Mouse (Mus musculus) T-helper 17 cell (primary cell): ENCODE measurements around the gene Serpina9.

Experiments used
- in situ Hi-C, 2 experiments: fragments of 300-600 bp; cut with MboI, MseI; formaldehyde crosslinking; loops; 1 replicate in 1 of 2; 2 replicates in 1 of 2; pipeline ENCODE4 v1.15.1; 2025; ENCODE audit warnings: high pct_unique_total_duplicates in 2 of 2

Serpina9 gene

GRCm38 (mm10) chr12:103992945-103993344 lies 20.6 kb downstream of the Serpina9 start:
- in situ Hi-C loops, result loop anchor here in 1 of 2 experiments (10.0 kb wide), 2 partner anchors 82 to 678 kb away; partner anchors contain the start of gene Fam181a

DNA sequence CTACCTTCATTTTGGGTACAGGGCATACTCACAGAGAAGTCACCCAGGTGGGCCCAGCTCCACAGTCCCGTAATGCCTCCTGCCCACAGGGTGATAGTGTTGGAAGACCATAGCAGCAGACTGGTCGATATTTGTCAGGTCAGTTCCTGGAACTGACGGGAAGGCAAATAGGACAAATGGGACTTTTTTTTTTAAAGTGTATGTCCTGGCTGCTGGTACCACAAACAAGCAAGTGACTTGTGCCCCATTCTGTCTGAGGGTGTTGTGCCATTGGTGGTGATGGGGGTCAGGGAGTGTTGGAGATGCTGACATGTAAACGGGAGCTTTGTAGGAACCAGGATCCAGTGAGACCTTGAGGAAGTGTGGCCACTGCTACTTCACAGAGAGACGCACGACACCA lies 23.7 kb downstream of the Serpina9 start, which contains the start of gene Serpina11:
TSS of gene Serpina11 (minus strand) at position 101 of the 400 bp plus-strand sequence.
- in situ Hi-C loops, result loop anchor here in 1 of 2 experiments (5.0 to 10.0 kb wide), 4 partner anchors 85 to 1438 kb away; partner anchors contain the start of genes Chga and Fam181a

- in situ Hi-C loops, result loop anchor here in 1 of 2 experiments (5.0 kb wide), 2 partner anchors 433 to 1437 kb away; partner anchors contain the start of gene Chga
These were observed 24.1 kb downstream of the Serpina9 start for GRCm38 (mm10) chr12:103989514-103989767.

DNA sequence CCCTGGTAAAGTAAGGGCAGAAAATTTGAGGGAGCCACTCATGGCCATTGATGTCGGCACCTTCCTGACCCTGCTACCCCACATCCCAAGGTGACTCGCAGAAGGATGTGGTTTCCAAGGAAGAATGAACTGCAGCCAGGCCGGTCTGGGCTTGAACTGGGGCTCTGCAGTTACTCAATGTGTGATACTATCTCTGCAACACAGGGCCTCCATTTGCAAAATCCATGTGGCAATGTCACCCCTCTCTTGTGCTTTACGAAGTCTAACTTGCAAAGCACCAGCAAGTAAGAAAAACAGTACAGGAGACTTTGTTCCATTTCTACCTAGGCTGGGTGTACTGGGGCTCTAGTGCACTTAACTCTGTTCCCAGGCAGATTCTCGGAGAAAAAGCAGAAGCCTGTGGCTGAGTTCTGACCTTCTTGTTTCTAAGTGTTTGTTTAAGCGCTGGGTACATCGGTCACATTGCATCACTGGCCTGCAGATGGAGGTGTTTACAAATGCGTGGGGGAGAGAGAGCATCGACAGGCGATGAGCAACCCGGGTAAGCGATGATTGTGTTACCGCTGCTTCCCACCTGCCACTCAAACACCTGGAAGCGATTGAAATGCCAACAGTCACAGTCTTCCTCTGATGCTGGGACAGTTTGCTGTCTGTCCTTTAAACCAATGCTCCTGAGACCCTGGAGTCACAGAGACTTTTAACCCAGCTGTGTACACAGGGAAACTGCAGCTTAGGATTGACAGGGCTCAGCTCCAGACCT lies 24.6 kb downstream of the Serpina9 start:
- in situ Hi-C loops, result loop anchor here in 1 of 2 experiments (5.0 kb wide), 2 partner anchors 433 to 1437 kb away; partner anchors contain the start of gene Chga

GRCm38 (mm10) chr12:103985868-103986267 lies 27.7 kb downstream of the Serpina9 start:
- in situ Hi-C loops, result loop anchor here in 1 of 2 experiments (5.0 kb wide), 2 partner anchors 436 to 1434 kb away; partner anchors contain the start of gene Chga

DNA sequence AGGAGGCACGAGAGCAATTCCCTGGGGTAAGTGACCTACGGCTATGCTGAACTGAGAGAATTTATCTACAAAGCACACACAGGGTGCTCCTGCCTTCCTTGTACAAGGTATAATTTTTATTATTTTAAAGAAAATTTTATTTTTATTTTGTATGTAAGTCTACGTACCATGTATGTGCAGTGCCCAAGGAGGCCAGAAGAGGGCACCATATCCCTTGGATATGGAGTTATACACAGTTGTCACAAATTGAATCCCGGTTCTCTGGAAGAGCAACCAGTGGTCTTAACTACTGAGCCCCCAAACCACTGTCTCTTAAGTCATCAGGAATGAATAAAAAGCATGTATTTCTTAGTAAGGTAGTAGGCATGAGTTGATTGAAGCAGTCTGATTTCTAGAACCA lies 28.6 kb downstream of the Serpina9 start:
- in situ Hi-C loops, result loop anchor here in 1 of 2 experiments (5.0 kb wide), 2 partner anchors 437 to 1433 kb away; partner anchors contain the start of gene Chga

GRCm38 (mm10) chr12:103981646-103982360 lies 31.8 kb downstream of the Serpina9 start:
- in situ Hi-C loops, result no loop called here

DNA sequence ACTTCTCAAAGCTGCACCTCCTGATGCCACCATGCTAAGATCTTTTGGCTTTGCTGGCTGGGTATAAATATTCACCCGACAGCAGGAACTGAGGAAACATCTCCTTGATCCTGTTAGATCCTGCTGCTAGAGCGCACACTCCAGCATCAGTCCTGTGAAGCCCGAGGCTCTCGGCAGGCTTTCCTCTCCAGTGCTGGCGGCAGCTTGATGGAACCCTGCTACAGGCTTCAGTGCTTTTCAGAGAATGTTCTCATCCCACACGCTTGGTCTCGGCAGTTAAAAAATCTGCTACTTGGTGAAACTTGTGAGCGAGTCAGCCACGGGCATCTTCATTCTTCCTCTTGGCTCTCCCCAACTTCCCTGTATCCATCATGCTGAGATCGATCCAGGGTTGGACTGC lies 35.3 kb downstream of the Serpina9 start:
- in situ Hi-C loops, result no loop called here

DNA sequence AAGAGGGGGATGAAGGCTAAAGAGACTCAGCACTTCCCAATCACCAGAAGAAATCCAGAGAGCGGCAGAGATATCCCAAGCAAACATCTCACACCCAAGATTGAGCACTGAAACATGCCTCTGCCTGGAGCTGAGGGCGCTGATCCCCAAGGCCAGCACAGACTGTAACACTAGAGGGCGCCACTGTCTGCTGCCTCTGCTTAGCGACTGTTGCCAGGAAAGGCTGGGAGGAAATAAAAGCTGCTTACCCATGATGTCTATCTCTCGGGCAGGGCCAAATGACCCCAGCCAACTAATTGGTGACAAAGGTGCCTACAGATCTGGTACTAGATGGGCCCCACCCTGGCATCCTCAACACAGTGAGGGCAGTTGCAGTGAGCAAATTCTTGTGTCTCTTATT lies 35.7 kb downstream of the Serpina9 start:
- in situ Hi-C loops, result no loop called here

GRCm38 (mm10) chr12:103977060-103977459 lies 36.5 kb downstream of the Serpina9 start:
- in situ Hi-C loops, result no loop called here

DNA sequence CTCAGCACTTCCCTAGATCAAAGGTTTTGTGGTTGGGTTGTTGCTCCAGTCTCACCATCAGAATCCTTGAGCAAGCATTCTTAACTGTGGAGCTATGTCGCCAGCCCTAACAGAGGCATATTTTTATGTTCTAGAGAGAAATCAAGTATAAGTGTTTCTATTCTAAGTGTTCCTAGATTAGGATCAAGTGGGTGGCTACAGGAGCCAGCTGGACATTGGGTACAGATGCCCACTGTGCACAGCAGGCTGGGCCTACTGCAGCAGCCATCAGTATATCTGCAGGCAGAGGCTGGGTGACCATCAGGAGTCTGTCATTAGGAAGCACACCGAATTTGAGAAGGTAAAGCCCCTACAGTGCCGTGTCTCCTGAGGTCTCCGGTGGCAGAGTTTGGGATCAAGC lies 42.5 kb downstream of the Serpina9 start:
- in situ Hi-C loops, result no loop called here

DNA sequence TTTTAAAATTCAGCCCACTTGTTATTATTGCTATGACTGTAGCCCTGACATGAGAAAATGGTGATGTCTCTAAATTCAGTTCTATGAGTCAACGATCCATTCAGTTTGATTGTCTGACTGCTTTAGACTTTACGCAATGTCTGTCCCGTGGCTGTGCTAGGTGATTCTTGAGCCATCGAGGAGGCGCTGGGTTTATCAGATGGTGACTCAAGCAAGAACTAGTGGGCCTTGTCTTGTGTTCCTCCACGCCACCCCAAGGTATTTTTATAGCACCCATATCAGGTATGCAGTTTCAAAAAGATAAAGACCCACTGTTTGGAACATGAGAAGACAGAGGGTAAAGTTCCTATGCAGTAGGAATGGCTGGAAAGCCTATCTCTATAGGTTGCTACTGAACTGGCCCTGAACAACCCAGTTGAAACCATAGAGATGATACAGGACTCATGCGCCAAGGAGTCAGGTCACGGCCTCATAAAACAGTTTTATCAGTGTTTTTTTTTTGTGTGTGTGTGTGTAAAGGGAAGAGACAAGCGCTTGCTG lies 43.9 kb downstream of the Serpina9 start:
- in situ Hi-C loops, result no loop called here

DNA sequence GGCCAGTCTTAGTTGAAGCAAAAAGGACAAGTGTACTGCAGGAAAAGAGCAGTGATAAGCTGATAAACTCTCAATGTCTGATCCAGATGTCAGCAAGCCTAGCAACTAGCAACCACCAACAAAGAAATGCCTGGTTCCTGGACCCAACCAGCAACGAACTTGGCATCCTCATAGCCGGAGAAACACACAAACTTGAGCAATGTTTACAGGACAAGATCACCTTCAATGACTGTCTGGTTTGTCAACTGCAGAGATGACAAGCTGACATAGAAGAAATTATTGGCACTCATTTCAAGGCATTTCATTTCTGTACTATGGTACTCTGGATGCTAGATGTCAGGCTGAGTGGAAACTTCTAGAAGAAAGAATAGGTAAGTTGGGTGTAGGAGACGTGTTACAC lies 46.8 kb downstream of the Serpina9 start:
- in situ Hi-C loops, result no loop called here

DNA sequence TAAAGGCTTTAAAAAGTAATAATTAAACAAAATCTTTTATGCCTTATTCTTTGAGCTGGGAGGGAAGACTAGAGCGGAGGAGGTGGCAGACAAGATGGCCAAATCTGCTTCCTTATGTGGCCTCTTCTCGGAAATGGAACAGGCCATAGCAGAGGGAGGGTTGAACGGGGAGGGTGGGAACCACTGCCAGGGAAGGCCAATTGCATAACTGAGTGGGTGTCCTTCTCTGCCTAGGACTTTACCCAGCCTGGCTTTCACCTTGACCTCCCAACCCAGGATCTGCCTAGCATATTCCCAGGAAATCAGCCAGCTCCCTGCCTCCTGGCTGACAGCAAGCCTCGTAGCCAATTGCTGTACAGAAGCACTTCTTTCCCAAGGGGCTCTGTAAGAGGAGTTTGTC lies 50.3 kb downstream of the Serpina9 start:
- in situ Hi-C loops, result no loop called here

- in situ Hi-C loops, result no loop called here
These were observed 50.7 kb downstream of the Serpina9 start for GRCm38 (mm10) chr12:103962860-103963259.

DNA sequence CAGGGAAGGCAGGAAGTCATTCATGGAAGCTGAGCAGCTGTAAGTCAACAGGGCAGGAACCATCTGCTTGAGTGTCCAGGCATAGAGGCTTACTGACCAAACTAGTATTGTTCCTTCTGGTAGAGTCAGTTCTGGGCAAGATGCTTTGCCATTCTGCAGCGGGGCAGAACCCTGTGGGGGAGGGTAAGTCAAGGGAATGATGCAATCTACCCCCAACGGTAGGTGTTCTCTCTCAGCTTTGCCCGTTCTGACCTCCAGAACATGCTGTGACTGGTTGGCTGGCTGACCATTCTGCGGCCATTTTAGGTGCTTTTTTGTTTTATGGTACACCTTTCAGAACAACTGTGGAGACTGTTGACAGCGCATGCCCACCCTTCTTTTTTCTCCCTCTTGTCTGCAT lies 51.2 kb downstream of the Serpina9 start:
- in situ Hi-C loops, result no loop called here

DNA sequence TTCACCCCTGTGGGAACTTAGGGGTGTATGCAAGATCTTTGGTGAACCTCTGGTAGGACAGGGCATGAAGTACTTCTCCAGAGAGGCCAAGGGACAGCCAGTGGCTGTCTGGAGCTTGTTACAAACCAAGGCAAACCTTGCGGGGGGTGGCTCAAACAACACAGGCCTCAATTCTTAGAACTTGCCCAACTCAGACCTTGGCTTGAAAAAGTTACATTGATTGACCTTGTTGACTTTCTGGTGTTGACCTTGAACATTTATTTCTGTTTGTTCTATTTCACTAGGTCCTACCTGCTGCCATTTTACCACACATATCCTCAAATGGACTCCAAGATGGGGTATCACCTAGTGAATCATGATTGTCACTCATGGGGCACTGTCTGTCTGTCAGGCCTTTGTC lies 51.8 kb downstream of the Serpina9 start:
- in situ Hi-C loops, result no loop called here

- in situ Hi-C loops, result loop anchor here in 1 of 2 experiments (5.0 kb wide), 1 partner anchor 56 kb away; the partner anchor contains the start of gene Serpina1c
These were observed 54.8 kb downstream of the Serpina9 start, which contains the start of gene Serpina1e for GRCm38 (mm10) chr12:103958798-103959197. Serpina1e (minus strand) TSS chr12:103958975.

DNA sequence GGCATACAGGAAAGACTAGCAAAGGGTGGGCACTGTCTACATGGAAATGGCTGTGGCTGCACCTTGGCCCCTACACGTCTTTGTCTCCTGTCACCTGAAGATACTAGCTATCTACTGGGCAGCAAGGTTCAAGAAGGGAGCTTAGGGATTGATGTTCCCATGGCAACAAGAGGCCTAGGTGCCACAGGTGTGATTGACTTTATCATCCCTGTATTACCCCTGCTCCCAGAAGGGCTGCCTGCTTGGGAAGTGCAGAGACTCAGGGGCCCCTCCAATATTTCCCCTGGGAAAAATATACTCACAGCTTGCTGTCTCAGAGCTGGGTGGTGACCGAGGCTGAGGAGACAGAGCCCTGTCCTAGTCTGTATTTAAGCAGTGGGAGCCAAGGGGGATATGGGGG lies 57.0 kb downstream of the Serpina9 start:
- in situ Hi-C loops, result loop anchor here in 1 of 2 experiments (5.0 kb wide), 1 partner anchor 54 kb away; the partner anchor contains the start of gene Serpina1c

DNA sequence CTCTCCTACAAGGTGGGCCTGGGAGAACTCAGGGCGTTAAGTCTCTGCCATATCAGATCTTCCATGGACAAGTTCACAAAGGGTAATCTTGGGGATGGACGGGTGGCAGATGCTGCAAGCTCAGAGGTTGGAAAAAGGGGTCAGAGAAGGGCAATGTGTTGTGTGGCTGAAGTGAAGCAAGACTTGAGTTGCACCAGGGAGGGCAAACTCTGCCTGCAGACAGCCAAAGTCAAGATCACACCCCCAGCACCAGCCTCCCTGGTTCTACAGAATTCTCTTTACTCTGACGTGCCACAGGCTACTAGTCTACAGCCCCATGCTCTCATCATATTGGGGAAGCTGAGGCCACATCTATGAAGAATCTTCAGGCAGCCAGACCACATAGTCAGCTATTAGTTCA lies 60.6 kb downstream of the Serpina9 start:
- in situ Hi-C loops, result loop anchor here in 1 of 2 experiments (5.0 kb wide), 1 partner anchor 96 kb away; no protein-coding TSS in a partner anchor

- in situ Hi-C loops, result no loop called here
These were observed 67.3 kb downstream of the Serpina9 start for GRCm38 (mm10) chr12:103946243-103946642.
